Mouse (Mus musculus): Measurements from ENCODE around the gene Gigyf2. TPM values are rescaled to one million over a fixed set of nuclear protein-coding genes. Genes with fewer than 3 reads are reported as not detected.

Gene Gigyf2
- total and polyA plus RNA-seq, 3 experiments: 87.3 to 156 (median 93.5) TPM

DNA sequence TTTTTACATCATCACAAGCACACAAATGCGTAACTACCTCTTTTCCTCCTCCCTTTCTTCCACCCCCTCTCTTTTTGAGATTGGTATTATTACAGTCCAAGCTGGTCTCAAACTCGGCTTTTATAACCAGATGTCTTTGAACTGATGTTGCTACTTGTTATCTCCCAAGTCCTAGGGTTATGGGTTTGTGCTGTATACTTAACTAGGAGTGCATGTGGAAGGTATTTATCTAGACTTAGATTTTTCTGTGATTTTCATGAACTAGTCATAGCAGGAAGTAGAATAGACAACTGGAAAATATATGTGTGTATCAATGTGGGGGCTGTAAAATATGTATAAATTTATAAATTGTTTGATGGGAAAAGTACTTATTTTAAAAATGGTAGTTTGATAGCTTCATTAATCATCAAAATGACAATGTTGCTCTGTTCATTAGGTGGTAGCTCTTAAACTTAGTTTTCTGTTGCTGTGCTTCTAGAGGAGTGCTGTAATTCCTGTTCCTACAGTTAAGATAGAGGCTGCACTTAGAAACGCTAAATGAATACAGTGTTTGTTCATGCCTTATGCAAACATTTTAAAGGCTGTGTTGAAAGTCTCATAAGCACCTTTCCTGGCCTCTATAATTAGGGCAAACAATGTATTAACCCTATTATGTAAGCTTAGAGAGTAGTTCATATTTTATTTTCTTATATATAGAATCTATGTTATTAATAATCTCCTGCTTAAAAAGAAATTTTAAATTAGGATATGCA lies 66.8 kb downstream of the Gigyf2 start:
- in situ Hi-C loops (cut with MboI; ENCODE audit: low pct_ligation_motif_present, low pct_unique_long_range_greater_than_20kb, low sequenced_read_pairs) (no loop called here), dilution Hi-C loops (cut with MboI; ENCODE audit: extremely low pct_ligation_motif_present, extremely low pct_unique_long_range_greater_than_20kb, low sequenced_read_pairs) (no loop called here)
- Histone ChIP-seq H3K9ac (ENCODE audit: insufficient read depth, low read depth) (no peak overlapping the region), H3K9me3 (replicated peaks; ENCODE audit: low read length) (no peaks in the 10 kb centered on the region), H3K4me2 (ENCODE audit: insufficient read depth, low read depth, poor library complexity, severe bottlenecking) (no peak overlapping the region), H3K27me3 (replicated peaks) (no peaks in the 10 kb centered on the region), H3K36me3 (replicated peaks in 1 of 2; ENCODE audit: control insufficient read depth in 1 of 2, insufficient read depth in 1 of 2, low read length in 1 of 2) (peaks cover 28 to 81% of the 10 kb centered on the region in 2 experiments), H3K4me1 (ENCODE audit: control insufficient read depth in 1 of 2, insufficient read depth in 2 of 2) (no peaks in the 10 kb centered on the region), H3K27ac (ENCODE audit: insufficient read depth, low read depth) (no peak overlapping the region), H3K79me2 (replicated peaks; ENCODE audit: control insufficient read depth, extremely low read depth, insufficient read depth, poor library complexity, severe bottlenecking) (no peaks in the 10 kb centered on the region), H3K4me3 (replicated peaks in 1 of 3; ENCODE audit: low read depth in 2 of 3, low read length in 2 of 3, poor library complexity in 1 of 3) (no peak overlapping the region)
- no peak for DNase-seq (ENCODE audit: extremely low read depth)
- TF ChIP-seq USF1 (IDR thresholded peaks at IDR 0.05; ENCODE audit: low read depth, low read length) (no peak), NELFE (IDR thresholded peaks at IDR 0.05; ENCODE audit: low read depth, low read length) (no peak), MEF2A (IDR thresholded peaks at IDR 0.05; ENCODE audit: borderline replicate concordance, low read depth, low read length) (no peak), SMC3 (IDR thresholded peaks at IDR 0.05; ENCODE audit: low read depth, low read length) (no peak), HCFC1 (IDR thresholded peaks at IDR 0.05; ENCODE audit: low read depth, low read length) (no peak), MAZ (IDR thresholded peaks at IDR 0.05; ENCODE audit: low read depth, low read length) (no peak), MAFK (IDR thresholded peaks at IDR 0.05; ENCODE audit: insufficient replicate concordance, low read length) (no peak), KAT2A (IDR thresholded peaks at IDR 0.05; ENCODE audit: insufficient replicate concordance, low read length) (no peak), E2F4 (IDR thresholded peaks at IDR 0.05; ENCODE audit: insufficient replicate concordance, low read depth, low read length) (no peak), ZC3H11A (IDR thresholded peaks at IDR 0.05; ENCODE audit: low read depth, low read length) (no peak), PAX5 (IDR thresholded peaks at IDR 0.05; ENCODE audit: low read length) (no peak), BHLHE40 (IDR thresholded peaks at IDR 0.05; ENCODE audit: low read depth, low read length) (no peak)

DNA sequence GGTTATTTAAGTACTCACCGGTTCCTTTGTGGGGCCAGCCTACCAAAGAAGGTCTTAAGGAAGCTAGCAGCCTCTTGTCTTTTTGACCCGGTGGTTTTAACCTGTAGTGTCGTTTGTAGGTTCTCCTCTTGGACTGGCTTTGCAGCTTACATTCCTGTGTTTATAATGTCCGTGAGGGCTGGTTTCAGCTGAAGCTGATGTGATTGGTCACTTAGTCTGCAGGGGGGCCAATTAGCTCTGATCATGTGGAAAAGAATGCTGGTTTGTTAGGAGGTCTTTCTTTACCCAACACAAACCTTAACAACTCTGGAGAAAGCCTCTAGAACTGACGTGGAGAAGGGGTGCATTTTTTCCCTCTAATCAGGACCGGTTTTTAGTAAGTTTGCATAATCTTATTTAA lies 67.8 kb downstream of the Gigyf2 start, which contains the start of gene Kcnj13:
Kcnj13 (minus strand) TSS at position 136 of the 400 bp plus-strand sequence.
- no peak within 1 kb of the TSS for H3K4me2 ChIP-seq (ENCODE audit: insufficient read depth, low read depth, poor library complexity, severe bottlenecking)
- H3K4me3 ChIP-seq (replicated peaks in 1 of 3; ENCODE audit: low read depth in 2 of 3, low read length in 2 of 3, poor library complexity in 1 of 3): no peak within 1 kb of the TSS
- no peak for TF ChIP-seq PAX5 (IDR thresholded peaks at IDR 0.05; ENCODE audit: low read length)
- no peak for TF ChIP-seq MXI1 (IDR thresholded peaks at IDR 0.05; ENCODE audit: low read depth, low read length)
- TF ChIP-seq UBTF (IDR thresholded peaks at IDR 0.05; ENCODE audit: low read depth, low read length): no peak
- TF ChIP-seq NRF1 (IDR thresholded peaks at IDR 0.05; ENCODE audit: low read depth, low read length): no peak
- TF ChIP-seq ZC3H11A (IDR thresholded peaks at IDR 0.05; ENCODE audit: low read depth, low read length): no peak
- no peak for TF ChIP-seq ELF1 (IDR thresholded peaks at IDR 0.05; ENCODE audit: low read depth, low read length)
- no peak for TF ChIP-seq RCOR1 (conservative IDR thresholded peaks at IDR 0.05; ENCODE audit: low read depth, low read length)
- no peak for TF ChIP-seq MAZ (IDR thresholded peaks at IDR 0.05; ENCODE audit: low read depth, low read length)
- no peak for TF ChIP-seq JUND (conservative IDR thresholded peaks at IDR 0.05; ENCODE audit: low read depth, low read length)
- TF ChIP-seq RAD21 (IDR thresholded peaks at IDR 0.05; ENCODE audit: low read depth, low read length): no peak
- H3K36me3 ChIP-seq (replicated peaks in 1 of 2; ENCODE audit: control insufficient read depth in 1 of 2, insufficient read depth in 1 of 2, low read length in 1 of 2): peaks cover 23 to 83% of the 10 kb centered on the region in 2 experiments
- in situ Hi-C loops (cut with MboI; ENCODE audit: low pct_ligation_motif_present, low pct_unique_long_range_greater_than_20kb, low sequenced_read_pairs) (no loop called here), dilution Hi-C loops (cut with MboI; ENCODE audit: extremely low pct_ligation_motif_present, extremely low pct_unique_long_range_greater_than_20kb, low sequenced_read_pairs) (no loop called here)
- H3K27ac ChIP-seq (ENCODE audit: insufficient read depth, low read depth): no peak within 1 kb of the TSS
- 0 out of 2 replicates have a peak, but pooled peaks cover 2% of the 10 kb centered on the region for H3K79me2 ChIP-seq (replicated peaks; ENCODE audit: control insufficient read depth, extremely low read depth, insufficient read depth, poor library complexity, severe bottlenecking)
- DNase-seq (ENCODE audit: extremely low read depth): no peak
- no peak within 1 kb of the TSS for H3K9ac ChIP-seq (ENCODE audit: insufficient read depth, low read depth)
- no peaks in the 10 kb centered on the region for H3K27me3 ChIP-seq (replicated peaks)
- H3K4me1 ChIP-seq (ENCODE audit: control insufficient read depth in 1 of 2, insufficient read depth in 2 of 2): no peaks in the 10 kb centered on the region
- H3K9me3 ChIP-seq (replicated peaks; ENCODE audit: low read length): no peaks in the 10 kb centered on the region
